Mouse (Mus musculus): ENCODE results near the gene Clip4. TPM values are rescaled to one million over a fixed set of nuclear protein-coding genes. Genes with fewer than 3 reads are reported as not detected.
A peak's percentile ranks its signal among the peaks of the same experiment; 100 is the strongest.

Clip4 gene
- polyA plus RNA-seq, 1 experiment from 2014 or later: 45.2 TPM

DNA sequence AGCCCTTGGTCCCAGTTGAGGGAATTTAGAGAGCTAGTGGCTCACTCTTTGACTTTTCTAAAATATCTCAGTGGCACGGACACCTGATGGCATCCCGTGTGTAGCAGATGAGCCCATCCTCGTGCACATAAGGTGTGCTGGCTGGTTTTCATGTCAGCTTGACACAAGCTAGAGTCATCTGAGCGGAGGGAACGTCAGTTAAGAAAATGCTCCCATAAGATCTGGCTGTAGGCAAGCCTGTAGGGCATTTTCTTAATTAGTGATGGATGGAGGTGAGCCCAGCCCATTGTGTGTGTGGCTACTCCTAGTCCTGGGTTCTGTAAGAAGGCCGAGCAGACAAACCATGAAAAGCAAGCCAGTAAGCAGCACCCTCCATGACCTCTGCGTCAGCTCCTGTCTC, 103.7 kb downstream of the Clip4 start:
- no peak overlapping the region for H3K27ac ChIP-seq (ENCODE audit: poor library complexity, severe bottlenecking)
- no peak overlapping the region for H3K9ac ChIP-seq
- no peak overlapping the region for H3K4me3 ChIP-seq
- H3K27me3 ChIP-seq (replicated peaks): no peaks in the 10 kb centered on the region
- H3K4me1 ChIP-seq (replicated peaks): no peaks in the 10 kb centered on the region; the same call in 1 of the 2 replicates
- H3K36me3 ChIP-seq: no peaks in the 10 kb centered on the region
- no peak for ATAC-seq (ENCODE audit: insufficient number of reproducible peaks, low FRiP score)
- H3K9me3 ChIP-seq (replicated peaks): 0 out of 2 replicates have a peak, but pooled peaks cover 4% of the 10 kb centered on the region
- 74% methylated on average over 7 of the region's 7 CpGs for WGBS
- no peak overlapping the region for H3K4me2 ChIP-seq

DNA sequence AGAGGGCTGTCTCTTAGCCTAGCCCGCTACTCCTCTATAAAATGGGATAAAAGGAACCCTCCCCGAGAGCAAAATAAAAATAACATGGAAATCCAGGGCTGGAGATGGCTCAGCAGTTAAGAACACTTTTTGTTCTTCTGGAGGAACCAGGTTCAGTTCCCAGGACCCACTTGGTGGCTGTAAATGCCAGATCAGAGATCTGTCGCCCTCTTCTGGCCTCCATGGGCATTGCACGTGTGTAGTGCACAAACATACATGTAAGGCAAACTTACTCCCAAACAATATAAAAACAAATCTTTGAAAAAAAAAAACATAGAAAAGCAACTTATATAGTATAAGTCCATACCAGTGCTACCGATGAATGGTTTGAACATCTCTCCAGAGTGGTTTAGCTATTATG, 104.7 kb downstream of the Clip4 start:
- H3K4me3 ChIP-seq: no peak overlapping the region
- H3K4me2 ChIP-seq: no peak overlapping the region
- H3K27ac ChIP-seq (ENCODE audit: poor library complexity, severe bottlenecking): no peak overlapping the region
- H3K4me1 ChIP-seq (replicated peaks): no peaks in the 10 kb centered on the region; the same call in 1 of the 2 replicates
- no peaks in the 10 kb centered on the region for H3K27me3 ChIP-seq (replicated peaks)
- 0 out of 2 replicates have a peak, but pooled peaks cover 4% of the 10 kb centered on the region for H3K9me3 ChIP-seq (replicated peaks)
- no peak for ATAC-seq (ENCODE audit: insufficient number of reproducible peaks, low FRiP score)
- H3K9ac ChIP-seq: no peak overlapping the region
- 59% methylated on average over 5 of the region's 5 CpGs for WGBS
- no peaks in the 10 kb centered on the region for H3K36me3 ChIP-seq

DNA sequence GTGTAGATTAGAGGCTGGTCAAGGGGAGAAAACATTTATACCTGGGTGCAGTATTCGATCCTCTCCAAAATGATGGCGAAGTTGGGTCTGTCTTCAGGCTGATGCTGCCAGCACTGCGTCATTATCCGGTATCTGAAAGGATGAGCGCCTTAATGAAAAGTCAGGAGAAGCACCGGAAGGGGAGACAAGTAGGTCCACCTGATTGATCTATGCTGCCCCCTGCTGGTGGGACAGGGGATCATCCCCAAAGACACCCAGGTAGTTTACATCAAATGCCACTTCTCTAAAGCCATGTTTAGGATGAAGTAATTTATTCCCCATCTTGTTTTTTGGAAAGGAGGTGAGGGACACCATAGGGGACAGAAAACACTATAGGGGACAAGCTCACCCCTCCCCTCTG, 105.8 kb downstream of the Clip4 start:
- ATAC-seq (ENCODE audit: insufficient number of reproducible peaks, low FRiP score): no peak
- no peak overlapping the region for H3K9ac ChIP-seq
- H3K27me3 ChIP-seq (replicated peaks): no peaks in the 10 kb centered on the region
- H3K4me1 ChIP-seq (replicated peaks): no peaks in the 10 kb centered on the region; the same call in 1 of the 2 replicates
- 0 out of 2 replicates have a peak, but pooled peaks cover 4% of the 10 kb centered on the region for H3K9me3 ChIP-seq (replicated peaks)
- H3K27ac ChIP-seq (ENCODE audit: poor library complexity, severe bottlenecking): no peak overlapping the region
- WGBS: 32% methylated on average over 6 of the region's 6 CpGs
- H3K4me2 ChIP-seq: no peak overlapping the region
- no peak overlapping the region for H3K4me3 ChIP-seq
- no peaks in the 10 kb centered on the region for H3K36me3 ChIP-seq

DNA sequence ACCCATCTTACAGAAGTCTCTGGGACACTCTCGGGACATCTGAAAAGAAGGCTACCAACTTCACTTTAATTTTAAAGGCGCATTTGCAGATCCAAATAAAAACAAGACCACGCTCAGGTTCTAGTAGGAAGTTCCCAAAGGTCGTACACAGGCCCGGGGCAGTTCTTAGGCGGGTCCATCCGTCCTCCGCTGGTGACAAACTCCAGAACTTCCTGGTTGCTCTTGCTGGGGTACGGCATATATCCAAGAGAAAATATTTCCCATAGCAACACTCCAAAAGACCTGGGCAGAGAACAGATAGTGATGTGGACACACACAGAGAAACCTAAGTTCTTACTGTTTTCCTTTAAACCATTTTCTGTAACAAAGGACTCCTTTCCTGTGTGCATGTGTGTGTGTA, 106.5 kb downstream of the Clip4 start:
- no peaks in the 10 kb centered on the region; the same call in 1 of the 2 replicates for H3K4me1 ChIP-seq (replicated peaks)
- 0 out of 2 replicates have a peak, but pooled peaks cover 4% of the 10 kb centered on the region for H3K9me3 ChIP-seq (replicated peaks)
- H3K27ac ChIP-seq (ENCODE audit: poor library complexity, severe bottlenecking): no peak overlapping the region
- H3K27me3 ChIP-seq (replicated peaks): no peaks in the 10 kb centered on the region
- WGBS: 58% methylated on average over 9 of the region's 9 CpGs
- H3K4me3 ChIP-seq: no peak overlapping the region
- H3K9ac ChIP-seq: no peak overlapping the region
- H3K4me2 ChIP-seq: no peak overlapping the region
- ATAC-seq (ENCODE audit: insufficient number of reproducible peaks, low FRiP score): peak; percentile 81
- H3K36me3 ChIP-seq: no peaks in the 10 kb centered on the region

DNA sequence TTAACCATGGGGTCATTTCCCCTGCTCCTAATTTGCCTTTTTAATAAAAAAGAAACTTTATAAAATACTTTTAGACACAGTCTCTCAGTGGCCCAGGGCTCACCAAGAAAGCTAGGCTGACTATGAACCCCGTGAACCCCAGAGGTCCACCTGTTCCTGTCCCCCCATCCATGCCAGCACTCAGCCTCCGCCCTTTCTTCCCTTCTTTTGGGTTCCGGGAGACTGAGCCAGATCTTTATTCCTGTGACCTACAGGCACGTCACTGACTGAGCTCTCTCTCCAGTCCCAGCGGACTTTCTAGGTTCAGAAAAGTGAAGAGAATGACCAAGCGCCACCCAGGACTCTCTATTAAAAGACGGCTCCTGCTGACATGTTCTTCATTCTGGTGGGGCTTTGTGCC, 107.2 kb downstream of the Clip4 start:
- H3K27ac ChIP-seq (ENCODE audit: poor library complexity, severe bottlenecking): peak overlapping the region; percentile 60; the same call in 1 of the 2 replicates

DNA sequence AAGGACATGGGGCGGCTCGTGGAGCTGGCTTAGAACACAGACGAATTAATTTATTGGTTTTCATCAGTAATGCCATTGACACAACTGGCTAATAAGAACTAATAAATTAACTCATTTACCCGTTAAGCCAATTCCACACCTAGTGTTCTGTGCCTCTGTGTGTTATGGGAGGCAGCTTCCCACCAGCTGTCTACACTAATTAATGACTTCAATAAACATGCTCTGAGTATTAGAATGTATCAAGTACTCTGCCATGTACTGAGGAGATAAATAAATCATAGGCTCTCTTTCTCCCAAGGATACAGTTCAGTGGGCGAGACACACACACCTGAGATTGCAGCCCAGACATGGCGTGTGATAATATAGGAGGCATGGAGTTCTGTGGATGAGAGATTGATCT, 113.1 kb downstream of the Clip4 start:
- H3K9ac ChIP-seq: no peak overlapping the region
- no peak overlapping the region for H3K4me2 ChIP-seq
- H3K4me3 ChIP-seq: no peak overlapping the region
- peaks cover 6% of the 10 kb centered on the region for H3K9me3 ChIP-seq (replicated peaks)
- no peak overlapping the region for H3K27ac ChIP-seq (ENCODE audit: poor library complexity, severe bottlenecking)
- ATAC-seq (ENCODE audit: insufficient number of reproducible peaks, low FRiP score): no peak
- H3K4me1 ChIP-seq (replicated peaks): no peaks in the 10 kb centered on the region
- H3K36me3 ChIP-seq: no peaks in the 10 kb centered on the region
- WGBS: 90% methylated on average over 6 of the region's 6 CpGs
- no peaks in the 10 kb centered on the region for H3K27me3 ChIP-seq (replicated peaks)

More for the DNA sequence above, 107.2 kb downstream of the Clip4 start:
- no peaks in the 10 kb centered on the region for H3K36me3 ChIP-seq
- H3K27me3 ChIP-seq (replicated peaks): no peaks in the 10 kb centered on the region
- H3K4me3 ChIP-seq: no peak overlapping the region
- 68% methylated on average over 7 of the region's 7 CpGs for WGBS
- H3K4me2 ChIP-seq: no peak overlapping the region
- 0 out of 2 replicates have a peak, but pooled peaks cover 4% of the 10 kb centered on the region for H3K9me3 ChIP-seq (replicated peaks)
- no peak overlapping the region for H3K9ac ChIP-seq
- ATAC-seq (ENCODE audit: insufficient number of reproducible peaks, low FRiP score): no peak
- no peaks in the 10 kb centered on the region; the same call in 1 of the 2 replicates for H3K4me1 ChIP-seq (replicated peaks)

DNA sequence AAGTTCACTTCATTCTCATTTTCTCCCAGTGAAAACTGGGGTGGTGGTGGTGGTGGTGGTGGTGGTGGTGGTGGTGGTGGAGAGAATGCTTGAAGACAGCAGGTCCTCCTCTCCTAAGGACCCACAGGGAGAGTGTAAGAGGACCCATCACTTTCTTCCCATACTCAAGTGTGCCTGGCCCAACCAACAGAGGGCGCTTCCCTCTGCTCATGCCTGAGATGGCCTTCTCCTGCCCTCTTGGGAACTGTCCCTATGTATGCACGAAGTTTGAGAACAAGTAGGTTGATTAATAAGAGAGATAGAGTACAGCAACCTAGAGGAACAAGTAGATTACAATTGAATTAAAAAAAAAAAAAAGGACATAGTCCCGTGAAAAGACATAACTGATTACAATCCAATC, 140.8 kb downstream of the Clip4 start:
- no peak for ATAC-seq (ENCODE audit: insufficient number of reproducible peaks, low FRiP score)
- peaks cover 3% of the 10 kb centered on the region; the same call in 1 of the 2 replicates for H3K4me1 ChIP-seq (replicated peaks)
- no peak overlapping the region for H3K9ac ChIP-seq
- H3K4me3 ChIP-seq: no peak overlapping the region
- 41% methylated on average over 3 of the region's 3 CpGs for WGBS
- H3K4me2 ChIP-seq: no peak overlapping the region
- no peak overlapping the region for H3K27ac ChIP-seq (ENCODE audit: poor library complexity, severe bottlenecking)
- no peaks in the 10 kb centered on the region for H3K36me3 ChIP-seq
- H3K27me3 ChIP-seq (replicated peaks): no peaks in the 10 kb centered on the region
- no peaks in the 10 kb centered on the region for H3K9me3 ChIP-seq (replicated peaks)

DNA sequence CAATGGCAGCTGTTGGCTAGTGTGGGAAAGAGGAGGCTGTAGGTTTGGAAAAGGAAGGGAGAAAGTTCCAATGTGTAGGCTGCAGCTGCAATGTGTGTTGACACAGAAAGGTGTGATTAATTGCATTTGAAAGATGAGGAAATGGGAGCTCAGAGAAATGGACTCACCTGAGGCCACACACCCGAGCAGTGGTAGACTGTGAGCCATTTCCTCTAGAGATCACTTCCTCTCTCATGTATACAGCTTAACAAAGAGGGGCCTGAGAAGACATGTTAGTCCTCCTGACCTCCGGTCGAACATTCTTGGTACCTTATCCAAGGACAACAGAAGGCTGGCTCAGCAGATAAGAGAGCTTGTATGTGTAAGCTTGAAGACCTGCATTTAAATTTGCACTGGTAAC, 144.9 kb downstream of the Clip4 start:
- Histone ChIP-seq H3K27ac (ENCODE audit: poor library complexity, severe bottlenecking) (no peak overlapping the region), H3K36me3 (no peaks in the 10 kb centered on the region), H3K9ac (no peak overlapping the region), H3K9me3 (replicated peaks) (no peaks in the 10 kb centered on the region), H3K4me1 (replicated peaks) (peaks cover 8% of the 10 kb centered on the region), H3K4me3 (no peak overlapping the region), H3K27me3 (replicated peaks) (0 out of 2 replicates have a peak, but pooled peaks cover 3% of the 10 kb centered on the region), H3K4me2 (no peak overlapping the region)
- peak; percentile 33; the same call in 1 of the 2 replicates for ATAC-seq (ENCODE audit: insufficient number of reproducible peaks, low FRiP score)
- WGBS: 27% methylated on average over 3 of the region's 3 CpGs

Other genes with a start within 250 kb of the Clip4 start
- gene Ndc80, start 241.6 kb upstream of the Clip4 start, polyA plus RNA-seq (2016; fragmentation: Nextera tagmentation; extraction: Ambion mirVana): 38.4 and 38.7 TPM in 2 replicates
- 0.38 and 0.46 TPM in 2 replicates for gene Spdya, start 216.4 kb upstream of the Clip4 start, polyA plus RNA-seq (2016; fragmentation: Nextera tagmentation; extraction: Ambion mirVana)
- gene Wdr43, start 152.6 kb upstream of the Clip4 start, polyA plus RNA-seq (2016; fragmentation: Nextera tagmentation; extraction: Ambion mirVana): 54.6 and 56.7 TPM in 2 replicates
- 2.7 and 2.9 TPM in 2 replicates for gene Togaram2, start 95.2 kb upstream of the Clip4 start, polyA plus RNA-seq (2016; fragmentation: Nextera tagmentation; extraction: Ambion mirVana)
- gene Pcare, start 15.6 kb upstream of the Clip4 start, polyA plus RNA-seq (2016; fragmentation: Nextera tagmentation; extraction: Ambion mirVana): not detected in 2 replicates

All from heart, embryonic 12.5 days (tissue).